Mouse (Mus musculus): Measurements from ENCODE around the gene Marveld2. TPM values are rescaled to one million over a fixed set of nuclear protein-coding genes. Genes with fewer than 3 reads are reported as not detected.

Gene Marveld2
- polyA plus RNA-seq, 1 experiment from 2014 or later, result 3.2 TPM

GRCm38 (mm10) chr13:100557011-100557410 lies 59.8 kb downstream of the Marveld2 start:
- ATAC-seq (ENCODE audit: insufficient number of reproducible peaks, low FRiP score, low TSS enrichment, low read depth) (no peak), DNase-seq (ENCODE audit: low spot score) (no peak)
- Histone ChIP-seq H3K9ac (ENCODE audit: low read length) (no peak overlapping the region), H3K4me2 (ENCODE audit: low read depth, severe bottlenecking) (no peak overlapping the region), H3K4me1 (ENCODE audit: control insufficient read depth, insufficient read depth, low read length) (0 out of 2 replicates have a peak, but pooled peaks cover 2% of the 10 kb centered on the region), H3K9me3 (ENCODE audit: control insufficient read depth, low read length) (no peaks in the 10 kb centered on the region), H3K27me3 (ENCODE audit: control insufficient read depth, insufficient read depth, low read length) (peaks cover 14% of the 10 kb centered on the region), H3K4me3 (ENCODE audit: low read depth, low read length) (no peak overlapping the region), H3K27ac (replicated peaks; ENCODE audit: low read depth, low read length) (no peak overlapping the region), H3K36me3 (ENCODE audit: control insufficient read depth, insufficient read depth, low read length) (no peaks in the 10 kb centered on the region)
- 30% methylated on average over 4 of the region's 4 CpGs for WGBS

- Histone ChIP-seq H3K4me3 (ENCODE audit: low read depth, low read length) (peak overlapping the region; percentile 43), H3K27me3 (ENCODE audit: control insufficient read depth, insufficient read depth, low read length) (peaks cover 34% of the 10 kb centered on the region), H3K4me2 (ENCODE audit: low read depth, severe bottlenecking) (peak overlapping the region; percentile 93), H3K9me3 (ENCODE audit: control insufficient read depth, low read length) (no peaks in the 10 kb centered on the region), H3K9ac (ENCODE audit: low read length) (no peak overlapping the region), H3K4me1 (ENCODE audit: control insufficient read depth, insufficient read depth, low read length) (peaks cover 5% of the 10 kb centered on the region; the same call in 1 of the 2 replicates), H3K36me3 (ENCODE audit: control insufficient read depth, insufficient read depth, low read length) (no peaks in the 10 kb centered on the region), H3K27ac (replicated peaks; ENCODE audit: low read depth, low read length) (no peak overlapping the region)
- ATAC-seq (ENCODE audit: insufficient number of reproducible peaks, low FRiP score, low TSS enrichment, low read depth), result no peak
- no peak for DNase-seq (ENCODE audit: low spot score)
- WGBS, result 6% methylated on average over 12 of the region's 12 CpGs
Measured at GRCm38 (mm10) chr13:100553042-100553437, 63.7 kb downstream of the Marveld2 start.

GRCm38 (mm10) chr13:100552369-100553041 lies 64.3 kb downstream of the Marveld2 start, which contains the start of gene Ocln:
Ocln (minus strand) TSS chr13:100552718.
- Histone ChIP-seq H3K9me3 (ENCODE audit: control insufficient read depth, low read length) (no peaks in the 10 kb centered on the region), H3K27me3 (ENCODE audit: control insufficient read depth, insufficient read depth, low read length) (peaks cover 34% of the 10 kb centered on the region), H3K4me3 (ENCODE audit: low read depth, low read length) (peak within 1 kb of the TSS; percentile 43), H3K9ac (ENCODE audit: low read length) (peak within 1 kb of the TSS; percentile 27; the same call in 1 of the 2 replicates), H3K36me3 (ENCODE audit: control insufficient read depth, insufficient read depth, low read length) (no peaks in the 10 kb centered on the region), H3K4me2 (ENCODE audit: low read depth, severe bottlenecking) (peak within 1 kb of the TSS; percentile 93), H3K27ac (replicated peaks; ENCODE audit: low read depth, low read length) (no peak within 1 kb of the TSS), H3K4me1 (ENCODE audit: control insufficient read depth, insufficient read depth, low read length) (peaks cover 5% of the 10 kb centered on the region; the same call in 1 of the 2 replicates)
- WGBS, result under 1% methylated on average over 41 of the region's 45 CpGs
- DNase-seq (ENCODE audit: low spot score) (peak; percentile 53), ATAC-seq (ENCODE audit: insufficient number of reproducible peaks, low FRiP score, low TSS enrichment, low read depth) (peak; percentile 65; the same call in 1 of the 2 replicates)

- peaks cover 5% of the 10 kb centered on the region; the same call in 1 of the 2 replicates for H3K4me1 ChIP-seq (ENCODE audit: control insufficient read depth, insufficient read depth, low read length)
- peak overlapping the region; percentile 93 for H3K4me2 ChIP-seq (ENCODE audit: low read depth, severe bottlenecking)
- peaks cover 34% of the 10 kb centered on the region for H3K27me3 ChIP-seq (ENCODE audit: control insufficient read depth, insufficient read depth, low read length)
- no peaks in the 10 kb centered on the region for H3K36me3 ChIP-seq (ENCODE audit: control insufficient read depth, insufficient read depth, low read length)
- peak overlapping the region; percentile 43 for H3K4me3 ChIP-seq (ENCODE audit: low read depth, low read length)
- WGBS, result under 1% methylated on average over 31 of the region's 35 CpGs
- no peaks in the 10 kb centered on the region for H3K9me3 ChIP-seq (ENCODE audit: control insufficient read depth, low read length)
- H3K9ac ChIP-seq (ENCODE audit: low read length), result peak overlapping the region; percentile 27; the same call in 1 of the 2 replicates
- DNase-seq (ENCODE audit: low spot score) (peak; percentile 58), ATAC-seq (ENCODE audit: insufficient number of reproducible peaks, low FRiP score, low TSS enrichment, low read depth) (peak; percentile 60; the same call in 1 of the 2 replicates)
- H3K27ac ChIP-seq (replicated peaks; ENCODE audit: low read depth, low read length), result no peak overlapping the region
Measured at GRCm38 (mm10) chr13:100552009-100552368, 64.8 kb downstream of the Marveld2 start.

GRCm38 (mm10) chr13:100551371-100552008 lies 65.3 kb downstream of the Marveld2 start:
- DNase-seq (ENCODE audit: low spot score) (peak; percentile 54), ATAC-seq (ENCODE audit: insufficient number of reproducible peaks, low FRiP score, low TSS enrichment, low read depth) (no peak)
- Histone ChIP-seq H3K4me2 (ENCODE audit: low read depth, severe bottlenecking) (peak overlapping the region; percentile 93), H3K4me1 (ENCODE audit: control insufficient read depth, insufficient read depth, low read length) (peaks cover 5% of the 10 kb centered on the region; the same call in 1 of the 2 replicates), H3K36me3 (ENCODE audit: control insufficient read depth, insufficient read depth, low read length) (no peaks in the 10 kb centered on the region), H3K27me3 (ENCODE audit: control insufficient read depth, insufficient read depth, low read length) (peaks cover 34% of the 10 kb centered on the region), H3K9ac (ENCODE audit: low read length) (peak overlapping the region; percentile 27; the same call in 1 of the 2 replicates), H3K27ac (replicated peaks; ENCODE audit: low read depth, low read length) (no peak overlapping the region), H3K4me3 (ENCODE audit: low read depth, low read length) (peak overlapping the region; percentile 43), H3K9me3 (ENCODE audit: control insufficient read depth, low read length) (no peaks in the 10 kb centered on the region)
- under 1% methylated on average over 41 of the region's 41 CpGs for WGBS

- no peak overlapping the region for H3K9ac ChIP-seq (ENCODE audit: low read length)
- WGBS, result 86% methylated on average over 5 of the region's 5 CpGs
- H3K27me3 ChIP-seq (ENCODE audit: control insufficient read depth, insufficient read depth, low read length), result peaks cover 23% of the 10 kb centered on the region
- H3K36me3 ChIP-seq (ENCODE audit: control insufficient read depth, insufficient read depth, low read length), result no peaks in the 10 kb centered on the region
- H3K4me2 ChIP-seq (ENCODE audit: low read depth, severe bottlenecking), result no peak overlapping the region
- H3K4me1 ChIP-seq (ENCODE audit: control insufficient read depth, insufficient read depth, low read length), result peaks cover 2% of the 10 kb centered on the region; the same call in 1 of the 2 replicates
- H3K4me3 ChIP-seq (ENCODE audit: low read depth, low read length), result no peak overlapping the region
- no peak overlapping the region for H3K27ac ChIP-seq (replicated peaks; ENCODE audit: low read depth, low read length)
- no peaks in the 10 kb centered on the region for H3K9me3 ChIP-seq (ENCODE audit: control insufficient read depth, low read length)
- DNase-seq (ENCODE audit: low spot score), result no peak
- ATAC-seq (ENCODE audit: insufficient number of reproducible peaks, low FRiP score, low TSS enrichment, low read depth), result no peak
Measured at GRCm38 (mm10) chr13:100547269-100547668, 69.5 kb downstream of the Marveld2 start.

Other genes starting within 250 kb of the Marveld2 start
- not detected in 2 replicates for gene Naip1, start 164.1 kb downstream of the Marveld2 start, polyA plus RNA-seq (2014; fragmentation: Nextera tagmentation; extraction: Ambion mirVana)
- 91.1 and 97.8 TPM in 2 replicates for gene Gtf2h2, start 124.4 kb downstream of the Marveld2 start, polyA plus RNA-seq (2014; fragmentation: Nextera tagmentation; extraction: Ambion mirVana)
- gene Ocln, start 64.3 kb downstream of the Marveld2 start, polyA plus RNA-seq (2014; fragmentation: Nextera tagmentation; extraction: Ambion mirVana), result 2.0 and 2.2 TPM in 2 replicates
- gene Ak6, start 34.0 kb upstream of the Marveld2 start, polyA plus RNA-seq (2014; fragmentation: Nextera tagmentation; extraction: Ambion mirVana), result 341 and 345 TPM in 2 replicates
- 31.2 and 33.1 TPM in 2 replicates for gene Rad17, start 34.1 kb upstream of the Marveld2 start, polyA plus RNA-seq (2014; fragmentation: Nextera tagmentation; extraction: Ambion mirVana)
- gene Taf9, start 34.6 kb upstream of the Marveld2 start, polyA plus RNA-seq (2014; fragmentation: Nextera tagmentation; extraction: Ambion mirVana), result 27.9 and 28.3 TPM in 2 replicates
- 4.6 and 5.2 TPM in 2 replicates for gene Ccdc125, start 52.7 kb upstream of the Marveld2 start, polyA plus RNA-seq (2014; fragmentation: Nextera tagmentation; extraction: Ambion mirVana)
- gene Cdk7, start 114.0 kb upstream of the Marveld2 start, polyA plus RNA-seq (2014; fragmentation: Nextera tagmentation; extraction: Ambion mirVana), result 101 and 106 TPM in 2 replicates
- 102 and 110 TPM in 2 replicates for gene Mrps36, start 127.7 kb upstream of the Marveld2 start, polyA plus RNA-seq (2014; fragmentation: Nextera tagmentation; extraction: Ambion mirVana)
- 60.6 and 72.2 TPM in 2 replicates for gene Cenph, start 158.9 kb upstream of the Marveld2 start, polyA plus RNA-seq (2014; fragmentation: Nextera tagmentation; extraction: Ambion mirVana)
- gene Ccnb1, start 169.6 kb upstream of the Marveld2 start, polyA plus RNA-seq (2014; fragmentation: Nextera tagmentation; extraction: Ambion mirVana), result 379 and 388 TPM in 2 replicates
- gene Slc30a5, start 216.5 kb upstream of the Marveld2 start, polyA plus RNA-seq (2014; fragmentation: Nextera tagmentation; extraction: Ambion mirVana), result 51.9 and 52.7 TPM in 2 replicates

Measured in limb, embryonic 11.5 days (tissue).